Mouse (Mus musculus) ovary, adult 18-20 months (tissue): Measurements from ENCODE around the gene Gpsm2.

ENCODE experiments used
- DNase-seq: peaks from one replicate; pipeline ENCODE4 v3.0.0; 2022; ENCODE audit warnings: low spot score, mixed read lengths

Gene Gpsm2

GRCm38 (mm10) chr3:108722036-108722872 is at the start of gene Gpsm2:
Gpsm2 (minus strand) TSS chr3:108722309.
- DNase-seq, result peak; percentile 95

DNA sequence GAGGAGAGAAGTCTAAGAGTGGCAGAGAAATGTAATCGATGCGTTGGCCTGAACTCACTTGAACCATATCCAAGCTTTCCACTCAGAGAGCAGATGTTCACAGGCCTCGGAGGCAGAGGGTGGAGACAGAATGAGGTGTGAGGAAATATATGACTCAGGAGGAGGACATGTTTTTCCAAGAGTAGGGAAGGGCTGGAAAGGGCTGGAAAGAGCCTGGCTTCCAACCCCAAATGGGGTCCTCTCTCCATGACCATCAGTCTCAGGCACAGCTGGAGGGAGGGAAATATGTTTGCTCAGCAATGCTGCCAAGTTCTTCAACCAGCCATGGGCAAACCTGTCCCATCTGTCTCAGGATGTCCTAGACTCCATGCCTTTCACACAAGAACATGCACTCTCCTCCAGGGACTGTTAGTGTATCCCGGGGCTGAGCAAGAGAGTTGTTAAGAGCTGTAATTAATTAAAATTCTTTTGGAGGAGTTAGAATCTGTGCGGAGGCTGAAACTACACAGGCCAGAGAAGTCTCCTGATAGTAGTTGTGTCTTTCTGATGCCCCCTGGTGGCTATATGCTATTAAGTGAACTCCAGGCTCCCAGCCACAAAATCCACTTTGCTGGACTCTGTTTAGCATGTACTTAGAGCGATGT is 48.7 kb upstream of the Gpsm2 start:
- DNase-seq, result peak; percentile 26

DNA sequence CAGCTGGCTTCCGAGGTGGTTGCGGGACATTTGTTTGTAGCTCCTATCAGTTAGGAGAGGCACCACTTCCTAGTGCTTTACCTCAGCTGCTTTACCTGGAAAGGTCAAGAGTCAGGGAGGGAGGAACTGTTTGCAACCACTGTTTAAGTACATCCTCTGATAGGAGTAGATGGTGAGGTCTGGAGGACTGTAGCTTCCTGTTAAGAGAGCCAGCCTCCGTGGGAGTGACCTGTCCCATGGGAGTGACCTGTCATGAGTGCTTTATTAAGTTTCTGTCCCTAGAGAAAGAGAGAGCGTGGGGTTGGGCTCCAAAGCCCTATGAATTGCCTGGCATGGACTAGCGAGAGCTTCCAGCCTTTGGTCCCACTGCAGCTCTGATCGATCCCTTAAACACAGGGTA is 47.4 kb upstream of the Gpsm2 start:
- no peak for DNase-seq

- no peak for DNase-seq
These were observed 45.3 kb upstream of the Gpsm2 start for GRCm38 (mm10) chr3:108767416-108767815.

DNA sequence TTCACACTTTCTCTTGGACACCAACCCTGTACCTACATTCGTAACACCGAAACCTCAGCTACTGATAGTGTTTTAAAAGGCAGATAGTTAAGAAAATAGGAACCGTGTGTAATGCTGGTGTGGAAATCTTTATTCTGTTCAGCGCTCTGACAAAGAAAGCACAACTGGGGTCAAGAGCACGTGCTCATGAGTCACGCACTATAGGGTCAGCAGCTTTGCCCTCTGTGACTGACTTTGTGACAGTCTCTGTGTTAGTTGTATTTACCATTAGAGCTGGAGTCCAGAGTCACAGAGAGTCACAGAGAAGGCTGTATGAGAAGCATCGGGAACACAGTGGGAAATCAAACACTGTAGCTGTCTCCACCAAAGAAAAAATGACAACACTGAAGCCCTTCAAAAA is 44.8 kb upstream of the Gpsm2 start:
- no peak for DNase-seq

DNA sequence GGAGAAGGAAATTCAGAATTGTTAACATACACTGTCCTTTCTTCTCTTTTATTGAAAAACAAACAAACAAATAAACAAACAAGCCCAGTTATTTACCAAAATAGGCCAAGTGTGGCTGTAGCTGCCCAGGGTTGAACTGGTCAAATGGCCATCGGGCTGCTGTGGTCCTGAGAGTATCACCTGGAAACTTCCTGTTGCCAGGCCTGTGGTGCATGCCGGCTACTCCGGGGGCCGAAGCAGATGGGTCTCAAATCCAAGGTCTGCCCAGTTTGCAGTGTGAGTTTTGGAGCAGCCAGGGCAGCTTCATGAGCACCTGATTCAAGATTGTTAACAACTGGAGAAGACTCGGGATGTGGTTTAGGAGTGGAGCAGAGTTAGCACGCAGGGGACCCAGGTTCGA is 43.4 kb upstream of the Gpsm2 start:
- DNase-seq, result no peak

DNA sequence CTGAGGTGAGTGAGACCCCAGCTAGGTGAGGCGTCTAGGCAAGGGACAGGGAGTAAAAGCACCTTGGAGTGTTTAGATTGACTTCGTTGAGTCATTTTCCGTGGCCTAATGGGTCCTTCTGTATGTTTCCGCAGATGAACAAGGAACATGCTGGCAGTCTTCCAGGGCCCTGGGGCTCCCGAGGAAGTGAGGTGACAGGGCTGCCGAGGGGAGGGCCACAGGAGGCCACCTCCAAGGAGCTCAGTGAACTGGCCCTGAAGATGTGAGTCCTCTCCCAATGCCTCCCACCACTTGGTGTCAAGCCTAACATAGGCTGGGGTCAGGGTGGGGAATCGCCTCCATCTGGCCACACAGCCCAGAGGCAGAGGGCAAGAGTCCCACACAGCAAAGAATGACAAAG is 42.9 kb upstream of the Gpsm2 start:
- DNase-seq, result no peak

- DNase-seq, result no peak
These were observed 41.6 kb upstream of the Gpsm2 start for GRCm38 (mm10) chr3:108763691-108764090.

GRCm38 (mm10) chr3:108762597-108763111 is 40.5 kb upstream of the Gpsm2 start:
- DNase-seq, result no peak

DNA sequence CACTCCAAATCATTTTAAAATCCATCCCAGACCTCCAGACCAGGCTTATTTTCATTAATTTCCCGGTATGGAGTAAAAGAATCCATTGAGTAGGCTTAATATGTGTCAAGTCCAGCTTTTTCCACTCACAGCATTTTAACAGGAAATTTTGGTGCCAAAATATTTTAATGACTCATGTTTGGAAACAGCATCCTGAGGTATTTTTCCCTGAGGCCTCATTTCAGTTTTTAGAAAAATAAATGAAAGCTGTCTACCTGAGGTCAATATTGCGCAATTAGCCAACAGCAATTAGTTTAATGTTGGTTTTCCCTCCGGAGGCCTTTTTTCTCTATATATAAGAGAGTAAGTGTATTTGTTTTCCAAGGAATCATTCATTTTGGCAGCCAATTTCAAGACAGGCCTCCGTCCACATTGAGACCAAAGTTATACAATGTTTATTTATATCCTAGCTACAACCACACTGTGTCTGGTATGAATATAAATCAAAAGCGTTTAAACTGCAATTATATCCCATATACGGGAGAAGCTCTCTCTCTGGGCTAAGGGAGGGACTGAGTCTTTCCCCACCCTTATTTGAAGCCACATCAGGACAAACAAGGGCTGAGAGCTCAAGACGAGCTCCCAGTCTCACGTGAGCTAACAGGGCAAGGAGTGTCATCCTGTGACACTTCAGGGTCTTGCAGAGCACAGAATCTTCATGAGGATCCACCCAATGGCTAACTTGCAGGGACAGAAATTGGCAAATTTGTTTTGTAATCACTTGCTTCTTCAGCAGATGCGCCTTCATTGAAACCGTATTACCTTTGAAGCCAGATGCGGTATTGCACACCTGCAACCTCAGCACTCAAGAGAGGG is 37.7 kb upstream of the Gpsm2 start:
- DNase-seq, result no peak

DNA sequence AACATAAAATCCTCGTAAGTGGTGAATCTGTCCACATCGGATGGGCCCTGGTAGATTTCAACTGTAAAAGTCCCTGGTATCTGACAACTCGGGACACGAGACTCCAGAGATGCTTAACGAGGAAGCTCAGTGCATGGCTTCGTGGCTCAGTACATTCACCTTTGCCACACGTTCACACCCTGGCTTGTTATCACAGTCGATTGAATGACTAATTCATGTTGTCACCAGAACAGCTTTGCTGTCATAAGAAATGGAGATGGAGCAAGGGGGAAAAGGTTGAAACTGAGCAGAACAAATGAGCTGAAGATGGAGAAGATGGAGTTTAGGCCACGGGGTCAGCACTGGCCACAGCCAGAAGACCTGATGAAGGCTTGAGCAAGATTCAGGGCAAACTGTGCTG is 35.5 kb upstream of the Gpsm2 start:
- DNase-seq, result no peak

DNA sequence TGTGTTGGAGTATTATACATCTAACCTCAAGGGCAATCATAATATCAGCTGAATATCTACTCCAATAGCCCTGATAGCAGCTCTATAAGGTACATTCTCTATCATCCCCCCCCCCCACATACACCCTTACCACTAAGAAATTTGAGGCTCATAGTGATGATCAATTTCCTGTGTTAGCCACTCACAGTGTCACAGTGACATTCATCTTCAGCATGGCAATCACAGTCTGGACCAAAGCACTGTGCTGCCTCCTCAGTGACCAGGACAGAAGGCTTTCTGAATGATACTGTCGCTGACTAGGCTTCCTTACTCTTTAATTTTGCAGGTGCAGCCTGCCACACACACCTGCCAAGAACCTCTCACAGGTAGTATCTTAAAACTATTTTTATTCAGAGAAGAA is 34.0 kb upstream of the Gpsm2 start:
- DNase-seq, result no peak

DNA sequence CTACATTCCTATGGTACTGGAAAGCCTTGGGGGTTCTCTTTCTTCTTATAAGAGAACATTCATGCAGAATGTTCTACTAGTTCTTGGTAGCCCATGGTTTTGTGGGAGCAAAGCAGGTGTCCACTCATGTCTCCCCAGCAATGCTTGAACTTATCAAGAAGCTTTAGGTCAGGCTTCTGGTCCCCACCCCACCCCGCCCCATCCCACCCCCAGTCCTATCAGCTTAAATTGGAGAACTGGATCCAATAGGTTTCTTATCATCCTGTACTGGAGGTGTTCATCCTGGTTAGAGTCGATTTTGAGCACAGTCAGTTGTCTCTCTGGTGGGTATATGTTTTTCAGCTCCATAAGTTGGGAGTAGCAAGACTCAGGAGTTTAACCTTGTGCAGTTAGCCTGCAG is 33.4 kb upstream of the Gpsm2 start:
- DNase-seq, result no peak

DNA sequence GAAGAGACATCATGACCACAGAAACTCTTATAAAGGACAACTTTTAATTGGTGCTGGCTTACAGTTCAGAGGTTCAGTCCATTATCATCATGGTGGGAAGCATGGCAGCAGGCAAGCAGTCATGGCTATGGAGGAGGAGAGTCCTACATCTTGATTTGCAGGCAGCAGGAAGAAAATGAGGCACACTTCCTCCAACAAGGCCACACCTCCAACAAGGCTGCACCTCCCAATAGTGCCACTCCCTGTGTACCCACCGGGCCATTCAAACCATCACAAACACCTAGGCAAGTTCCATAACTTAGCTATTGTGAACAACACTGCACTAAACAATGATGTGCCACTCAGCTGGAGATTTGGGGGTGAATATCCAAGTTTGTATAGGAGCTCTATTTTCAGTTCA is 32.4 kb upstream of the Gpsm2 start:
- DNase-seq, result no peak

DNA sequence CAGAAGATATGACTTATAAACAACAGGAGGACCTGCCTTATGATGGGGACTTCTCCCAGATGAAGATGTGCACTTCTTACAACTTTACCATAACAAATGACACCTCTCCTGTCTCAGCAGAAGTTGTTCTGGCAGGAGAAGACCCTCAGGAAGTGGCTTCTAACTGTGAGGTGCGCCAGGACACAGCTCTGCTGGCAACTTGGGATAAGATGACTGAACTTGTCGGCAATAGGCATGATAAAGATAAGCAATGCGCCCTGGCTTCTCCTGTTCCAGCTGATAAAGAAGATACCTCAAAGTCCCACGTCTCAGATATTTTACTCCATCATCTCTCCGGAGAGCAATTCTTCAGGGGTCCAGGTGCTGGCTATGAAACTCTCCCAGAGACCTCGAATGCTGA is 29.6 kb upstream of the Gpsm2 start:
- DNase-seq, result no peak

DNA sequence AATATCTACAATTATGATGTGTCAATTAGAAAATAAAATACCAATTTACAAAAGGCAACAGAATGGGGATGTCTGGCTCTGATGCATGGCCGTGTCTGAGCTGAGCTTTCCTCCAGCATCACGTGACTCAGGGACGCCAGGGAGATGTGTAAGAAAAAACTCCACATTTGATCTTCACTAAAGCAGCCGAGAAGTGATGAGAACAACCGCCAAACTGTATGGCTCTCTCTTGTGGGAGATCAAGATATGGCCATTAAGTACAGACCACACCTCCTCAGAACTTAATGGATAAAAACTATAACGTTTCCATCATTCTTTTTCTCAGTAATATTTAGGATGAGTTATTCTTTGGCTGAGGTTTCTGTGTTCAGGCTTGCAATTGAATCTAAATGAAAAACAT is 29.0 kb upstream of the Gpsm2 start:
- no peak for DNase-seq

DNA sequence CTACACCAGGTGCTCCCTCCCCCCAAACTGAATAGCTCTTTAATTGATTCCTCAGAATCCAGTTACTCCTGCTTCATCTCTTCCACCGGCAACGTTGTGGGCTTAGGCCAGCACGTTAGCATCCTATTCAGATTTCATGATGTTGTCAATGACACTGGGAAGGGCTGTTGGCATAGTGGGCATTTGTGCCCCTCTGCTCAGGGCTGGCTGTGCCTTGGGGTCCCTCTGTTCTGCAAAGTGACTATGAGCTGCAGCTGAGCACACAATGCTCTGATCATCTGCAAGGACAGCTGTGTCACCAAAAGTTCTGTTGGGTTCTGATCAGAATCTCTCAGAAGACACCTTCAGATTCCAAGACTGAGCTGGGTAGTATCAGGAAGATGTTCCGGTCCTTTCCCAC is 22.0 kb upstream of the Gpsm2 start:
- no peak for DNase-seq

GRCm38 (mm10) chr3:108739045-108739708 is 17.1 kb upstream of the Gpsm2 start, which contains the start of gene Aknad1:
Aknad1 (plus strand) TSS chr3:108739658.
- DNase-seq, result no peak

DNA sequence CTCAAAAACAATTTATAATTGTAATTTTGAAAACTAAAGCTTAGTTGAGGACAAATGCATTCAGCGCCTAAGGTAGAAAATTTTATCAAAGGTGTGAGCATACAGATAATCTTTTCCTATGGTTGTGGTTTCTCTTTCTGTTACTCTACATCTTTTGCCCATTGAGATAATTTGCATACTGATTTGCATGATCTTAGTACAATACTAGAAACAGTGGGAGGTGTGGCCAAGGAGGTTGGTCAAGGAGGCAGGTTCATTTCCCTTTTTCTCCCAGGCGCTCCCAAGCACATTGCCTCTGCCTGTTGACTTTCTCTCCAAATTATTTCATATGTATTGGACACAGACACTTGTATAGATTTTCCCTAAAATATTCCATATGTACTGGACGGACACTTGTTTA is 15.7 kb upstream of the Gpsm2 start:
- DNase-seq, result no peak

- DNase-seq, result no peak
These were observed 8.2 kb upstream of the Gpsm2 start for GRCm38 (mm10) chr3:108730316-108730715.

GRCm38 (mm10) chr3:108727776-108728175 is 5.7 kb upstream of the Gpsm2 start:
- no peak for DNase-seq

DNA sequence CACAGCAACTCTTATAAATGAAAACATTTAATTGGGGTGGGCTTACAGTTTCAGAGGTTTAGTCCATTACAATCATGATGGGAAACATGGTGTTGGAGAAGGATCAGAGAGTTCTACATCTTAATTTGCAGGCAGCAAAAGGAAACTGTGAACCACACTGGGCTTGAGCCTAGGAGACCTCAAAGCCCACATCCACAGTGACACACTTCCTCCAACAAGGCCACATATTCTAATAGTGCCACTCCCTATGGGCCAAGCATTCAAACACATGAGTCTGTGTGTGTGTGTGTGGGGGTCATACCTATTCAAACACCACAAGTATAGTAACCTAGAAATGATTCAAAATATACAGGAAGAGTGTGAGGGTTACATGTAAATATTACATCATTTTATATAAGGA is 5.2 kb upstream of the Gpsm2 start:
- DNase-seq, result no peak
